Mouse (Mus musculus): ENCODE data around the gene Slc25a44.

DNA sequence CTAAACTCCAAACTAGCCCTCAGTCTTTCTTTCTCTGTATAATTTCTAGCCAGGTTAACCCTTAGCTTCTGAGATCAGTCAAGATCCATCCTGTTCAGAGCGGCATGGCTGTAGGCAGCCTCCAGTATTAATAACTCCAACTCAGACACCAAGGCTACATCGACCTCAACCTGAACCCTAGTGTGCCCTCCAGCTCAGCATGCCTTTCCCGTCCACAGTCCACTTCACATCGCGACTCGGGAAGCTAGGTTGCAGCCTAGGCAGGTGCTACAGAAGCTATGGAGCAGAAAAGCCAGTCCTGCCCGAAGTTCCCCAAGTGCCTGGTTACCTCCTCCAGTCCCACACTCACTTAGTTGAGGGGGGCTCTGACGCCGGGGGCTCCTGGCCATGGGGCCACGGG lies 12.5 kb upstream of the Slc25a44 start:
- no peak for TF ChIP-seq CTCF (IDR thresholded peaks at IDR 0.05; ENCODE audit: insufficient read depth, low read length)
- no peak for TF ChIP-seq POLR2A (IDR thresholded peaks at IDR 0.05; ENCODE audit: borderline replicate concordance, extremely low read depth, low read depth, low read length)

Data from lung, adult 2 months (tissue).